Mouse (Mus musculus): ENCODE results near the gene Pm20d1.

- TF ChIP-seq GATA1 (IDR thresholded peaks at IDR 0.05; ENCODE audit: borderline replicate concordance, low read length) (no peak), CTCF (IDR thresholded peaks at IDR 0.05; ENCODE audit: low read depth, low read length) (no peak), TAL1 (conservative IDR thresholded peaks at IDR 0.05; ENCODE audit: low read depth, low read length) (no peak), POLR2AphosphoS5 (IDR thresholded peaks at IDR 0.05; ENCODE audit: insufficient replicate concordance, low read depth, low read length) (no peak)
Measured at GRCm38 (mm10) chr1:131811393-131811792, 14.2 kb downstream of the Pm20d1 start.
